11 mouse cellular contexts compared by ENCODE assay signal in genomic region chr1:169763858-169764618, GRCm38 (mm10). TPM values are rescaled to one million over a fixed set of nuclear protein-coding genes. Genes with fewer than 3 reads are reported as not detected.
A peak's percentile ranks its signal among the peaks of the same experiment; 100 is the strongest.
DNase-seq lines count a peak whose midpoint lies in the region; ATAC-seq lines count a peak whose summit lies in the region.
"Had no signal": no experiment of that assay in that cellular context is flagged by ENCODE, and none has a peak within 500 bp of the region (broad histone marks: within the 10 kb centered on the region; RNA-seq: fewer than 3 reads in every experiment).

No protein-coding gene starts in this region.

- peak overlapping the region; percentile 78 for H3K27ac ChIP-seq in hindbrain, embryonic 13.5 days
- H3K27ac ChIP-seq: heart, embryonic 13.5 days had no signal

- no peaks in the 10 kb centered on the region for H3K9me3 ChIP-seq in hindbrain, embryonic 13.5 days
- H3K9me3 ChIP-seq: heart, embryonic 13.5 days had no signal

- H3K4me2 ChIP-seq in hindbrain, embryonic 13.5 days = no peak overlapping the region
- H3K4me2 ChIP-seq: heart, embryonic 13.5 days had no signal

- no peaks in the 10 kb centered on the region for H3K27me3 ChIP-seq in hindbrain, embryonic 13.5 days
- H3K27me3 ChIP-seq: heart, embryonic 13.5 days had no signal

- ATAC-seq in hindbrain, embryonic 13.5 days (ENCODE audit: low FRiP score) = peak; percentile 93
- ATAC-seq in megakaryocyte-erythroid progenitor cell, adult 5-6 weeks (replicated peaks; ENCODE audit: low FRiP score, low TSS enrichment, poor library complexity, severe bottlenecking) = no peak
- ATAC-seq: activated CD4-positive, CD25-positive, alpha-beta regulatory T cell, adult 4 months; intestine, postnatal 0 days had no signal

- peaks cover 12% of the 10 kb centered on the region; the same call in 1 of the 2 replicates for H3K4me1 ChIP-seq in hindbrain, embryonic 13.5 days (replicated peaks)
- H3K4me1 ChIP-seq: heart, embryonic 13.5 days had no signal

- no peak overlapping the region for H3K9ac ChIP-seq in hindbrain, embryonic 13.5 days
- H3K9ac ChIP-seq: heart, embryonic 13.5 days had no signal

- H3K36me3 ChIP-seq in hindbrain, embryonic 13.5 days = no peaks in the 10 kb centered on the region
- H3K36me3 ChIP-seq: heart, embryonic 13.5 days had no signal

- WGBS in hindbrain, embryonic 13.5 days = 48% methylated on average over 9 of the region's 9 CpGs

- DNase-seq in right cerebral cortex, postnatal 25 days = peak; percentile 45
- DNase-seq in right cerebral cortex, postnatal 10 days (ENCODE audit: low spot score in 2 of 2) = no peak
- DNase-seq in left cerebral cortex, postnatal 25 days (ENCODE audit: low spot score in 2 of 2) = peak; percentile 61 to 83
- DNase-seq in right cerebral cortex, postnatal 36 days (ENCODE audit: low spot score in 2 of 2) = peak; percentile 44 to 51
- DNase-seq in ovary, postnatal 10 days (ENCODE audit: low spot score) = no peak
- no peak for DNase-seq in adrenal gland, postnatal 14 days

- no peak overlapping the region for H3K4me3 ChIP-seq in hindbrain, embryonic 13.5 days
- H3K4me3 ChIP-seq: heart, embryonic 13.5 days had no signal

- intact Hi-C loops in left cerebral cortex, postnatal 25 days (cut with DNase I) = loop anchor here (5.0 kb wide), 2 partner anchors 38 to 58 kb away; no protein-coding TSS in a partner anchor

RNA-seq across cellular contexts. Expression of gene Rgs4, which starts 16.6 kb away (rescaled TPM):
- polyA plus RNA-seq in hindbrain, embryonic 13.5 days (2015; fragmentation: Nextera tagmentation; extraction: Ambion mirVana) = 50.0 and 51.1 TPM in 2 replicates
- total RNA-seq in left cerebral cortex, postnatal 25 days (2021) = 100 to 1,000 TPM; 564 to 580 TPM
- total RNA-seq in megakaryocyte-erythroid progenitor cell, adult 5-6 weeks (2014; fragmentation: Nextera tagmentation) = not detected in 2 replicates
- total RNA-seq in megakaryocyte-erythroid progenitor cell, adult 5-6 weeks (2017) = not detected in 2 replicates
- total RNA-seq in adrenal gland, postnatal 14 days (2021) = 36.8 and 37.3 TPM in 2 replicates
- polyA plus RNA-seq: activated CD4-positive, CD25-positive, alpha-beta regulatory T cell, adult 4 months had no signal

Comparison
In these comparisons a context has a peak if more than half of its experiments do, and no peak if none do; other contexts are left out.
1. DNase-seq: peak in right cerebral cortex, postnatal 25 days (single experiment), left cerebral cortex, postnatal 25 days (2 of 2) and right cerebral cortex, postnatal 36 days (2 of 2); none in right cerebral cortex, postnatal 10 days (0 of 2), ovary, postnatal 10 days (single experiment) and adrenal gland, postnatal 14 days (single experiment).
2. RNA of gene Rgs4, which starts 16.6 kb away (total RNA-seq): 564 to 580 TPM in left cerebral cortex, postnatal 25 days and 36.8 to 37.3 TPM in adrenal gland, postnatal 14 days; not detected in megakaryocyte-erythroid progenitor cell, adult 5-6 weeks; every median in the first group is over 10 times any median in the second.